Mouse (Mus musculus): ENCODE measurements around the gene Fbxl7.
A peak's percentile ranks its signal among the peaks of the same experiment; 100 is the strongest.

The Fbxl7 gene

GRCm38 (mm10) chr15:26701949-26702675 is 193.3 kb downstream of the Fbxl7 start:
- no peak for DNase-seq (ENCODE audit: low spot score in 2 of 2)

- DNase-seq (ENCODE audit: low spot score in 2 of 2), result no peak
These were observed 202.3 kb downstream of the Fbxl7 start for GRCm38 (mm10) chr15:26693075-26693474.

- DNase-seq (ENCODE audit: low spot score in 2 of 2), result no peak
These were observed 206.8 kb downstream of the Fbxl7 start for GRCm38 (mm10) chr15:26688472-26689104.

GRCm38 (mm10) chr15:26687729-26688128 is 207.7 kb downstream of the Fbxl7 start:
- DNase-seq (ENCODE audit: low spot score in 2 of 2), result no peak

GRCm38 (mm10) chr15:26682279-26682678 is 213.1 kb downstream of the Fbxl7 start:
- peak in 1 of 2 experiments; percentile 3 for DNase-seq (ENCODE audit: low spot score in 2 of 2)

- DNase-seq (ENCODE audit: low spot score in 2 of 2), result no peak
These were observed 222.0 kb downstream of the Fbxl7 start for GRCm38 (mm10) chr15:26673239-26673859.

GRCm38 (mm10) chr15:26654988-26655387 is 240.4 kb downstream of the Fbxl7 start:
- DNase-seq (ENCODE audit: low spot score in 2 of 2), result no peak

- DNase-seq (ENCODE audit: low spot score in 2 of 2), result no peak
These were observed 252.8 kb downstream of the Fbxl7 start for GRCm38 (mm10) chr15:26642563-26642962.

GRCm38 (mm10) chr15:26639726-26640125 is 255.7 kb downstream of the Fbxl7 start:
- no peak for DNase-seq (ENCODE audit: low spot score in 2 of 2)

- DNase-seq (ENCODE audit: low spot score in 2 of 2), result no peak
These were observed 259.8 kb downstream of the Fbxl7 start for GRCm38 (mm10) chr15:26635591-26635990.

GRCm38 (mm10) chr15:26628181-26628580 is 267.2 kb downstream of the Fbxl7 start:
- DNase-seq (ENCODE audit: low spot score in 2 of 2), result no peak

GRCm38 (mm10) chr15:26623242-26623641 is 272.1 kb downstream of the Fbxl7 start:
- DNase-seq (ENCODE audit: low spot score in 2 of 2), result no peak

GRCm38 (mm10) chr15:26620279-26620678 is 275.1 kb downstream of the Fbxl7 start:
- DNase-seq (ENCODE audit: low spot score in 2 of 2), result no peak

GRCm38 (mm10) chr15:26619221-26619620 is 276.2 kb downstream of the Fbxl7 start:
- no peak for DNase-seq (ENCODE audit: low spot score in 2 of 2)

GRCm38 (mm10) chr15:26596239-26596638 is 299.1 kb downstream of the Fbxl7 start:
- DNase-seq (ENCODE audit: low spot score in 2 of 2), result no peak

- no peak for DNase-seq (ENCODE audit: low spot score in 2 of 2)
These were observed 315.3 kb downstream of the Fbxl7 start for GRCm38 (mm10) chr15:26579947-26580709.

- DNase-seq (ENCODE audit: low spot score in 2 of 2), result no peak
These were observed 316.9 kb downstream of the Fbxl7 start for GRCm38 (mm10) chr15:26578500-26578899.

- no peak for DNase-seq (ENCODE audit: low spot score in 2 of 2)
These were observed 329.3 kb downstream of the Fbxl7 start for GRCm38 (mm10) chr15:26566076-26566475.

- DNase-seq (ENCODE audit: low spot score in 2 of 2), result no peak
These were observed 341.8 kb downstream of the Fbxl7 start for GRCm38 (mm10) chr15:26553620-26554019.

- DNase-seq (ENCODE audit: low spot score in 2 of 2), result no peak
These were observed 361.2 kb downstream of the Fbxl7 start for GRCm38 (mm10) chr15:26533997-26534700.

- DNase-seq (ENCODE audit: low spot score in 2 of 2), result no peak
These were observed 376.2 kb downstream of the Fbxl7 start for GRCm38 (mm10) chr15:26519220-26519631.

Data from right cerebral cortex, postnatal 36 days (tissue).